Mouse (Mus musculus) stomach, postnatal 0 days (tissue): ENCODE measurements at regions not wholly inside any gene's neighbourhood (a gene's known extent, or its start where the extent isn't known, plus 50 kb on each side); places are given as distances from the start of the nearest gene placed in this dataset.

Source experiments
- ATAC-seq: fragments of 200-750 bp; cut with Nextera tagmentation; 2 replicates; pipeline ENCODE4 v1.8.0; 2017; ENCODE audit not compliant: low FRiP score, low TSS enrichment
- DNase-seq: peaks from one replicate; pipeline ENCODE4 v3.0.0-alpha.2; 2016; ENCODE audit warnings: low spot score
- H3K27ac ChIP-seq: fragments of 300-500 bp; sonication (generic); replicated peaks from 2 replicates; pipeline ENCODE4 v1.5.1; 2014; ENCODE audit warnings: mild to moderate bottlenecking, control low read depth
- H3K27me3 ChIP-seq: fragments of 300-500 bp; sonication (generic); 2 replicates; pipeline ENCODE4 v1.6.1; 2014; ENCODE audit warnings: low read length; ENCODE audit not compliant: control insufficient read depth, insufficient read depth
- H3K36me3 ChIP-seq: fragments of 300-500 bp; sonication (generic); 2 replicates; pipeline ENCODE4 v1.6.1; 2014; ENCODE audit warnings: low read length, mixed read lengths; ENCODE audit not compliant: control insufficient read depth, insufficient read depth
- H3K4me1 ChIP-seq: fragments of 300-500 bp; sonication (generic); replicated peaks from 2 replicates; pipeline ENCODE4 v1.6.1; 2014; ENCODE audit warnings: antibody characterized with exemption; ENCODE audit not compliant: control insufficient read depth, insufficient read depth
- H3K4me2 ChIP-seq: fragments of 300-500 bp; sonication (generic); replicated peaks from 2 replicates; pipeline ENCODE4 v1.6.1; 2014; ENCODE audit warnings: low read depth, mild to moderate bottlenecking, control low read depth, moderate library complexity
- H3K4me3 ChIP-seq: fragments of 300-500 bp; sonication (generic); 2 replicates; pipeline ENCODE4 v1.5.1; 2014; ENCODE audit warnings: low read depth, low read length, control low read depth
- H3K9ac ChIP-seq: fragments of 300-500 bp; sonication (generic); 2 replicates; pipeline ENCODE4 v1.6.1; 2014; ENCODE audit warnings: mild to moderate bottlenecking, low read length, control low read depth, mixed read lengths
- H3K9me3 ChIP-seq: fragments of 300-500 bp; sonication (generic); 2 replicates; pipeline ENCODE4 v1.6.1; 2016; ENCODE audit warnings: low read length; ENCODE audit not compliant: control insufficient read depth
- CTCF ChIP-seq: IDR thresholded peaks from 2 replicates; pipeline ENCODE4 v1.5.1; 2016; ENCODE audit warnings: antibody characterized with exemption, low read depth, mild to moderate bottlenecking, moderate library complexity
- EP300 ChIP-seq: optimal IDR thresholded peaks from 2 replicates; pipeline ENCODE3; 2016; ENCODE audit warnings: antibody characterized with exemption
- WGBS: fragments of 180-500 bp; shearing (Covaris S2); extraction: QIAGEN DNeasy Blood & Tissue Kit; methylation state at CpG from one replicate; pipeline ENCODE4 v1.1.7; 2014; 5-methylcytosine and 5-hydroxymethylcytosine counted together

GRCm38 (mm10) chr1:151078909-151079522 lies 85.8 kb upstream of the Hmcn1 start:
- DNase-seq = peak; percentile 85
- 30% methylated on average over 16 of the region's 16 CpGs for WGBS
- no peak overlapping the region for H3K27ac ChIP-seq
- no peaks in the 10 kb centered on the region for H3K36me3 ChIP-seq
- H3K9me3 ChIP-seq = no peaks in the 10 kb centered on the region
- no peak overlapping the region for H3K4me2 ChIP-seq
- no peaks in the 10 kb centered on the region for H3K27me3 ChIP-seq
- no peak overlapping the region for H3K4me3 ChIP-seq
- peak; percentile 97 for TF ChIP-seq CTCF
- TF ChIP-seq EP300 = no peak
- H3K4me1 ChIP-seq = no peaks in the 10 kb centered on the region
- peak; percentile 59; the same call in 1 of the 2 replicates for ATAC-seq
- H3K9ac ChIP-seq = no peak overlapping the region

DNA sequence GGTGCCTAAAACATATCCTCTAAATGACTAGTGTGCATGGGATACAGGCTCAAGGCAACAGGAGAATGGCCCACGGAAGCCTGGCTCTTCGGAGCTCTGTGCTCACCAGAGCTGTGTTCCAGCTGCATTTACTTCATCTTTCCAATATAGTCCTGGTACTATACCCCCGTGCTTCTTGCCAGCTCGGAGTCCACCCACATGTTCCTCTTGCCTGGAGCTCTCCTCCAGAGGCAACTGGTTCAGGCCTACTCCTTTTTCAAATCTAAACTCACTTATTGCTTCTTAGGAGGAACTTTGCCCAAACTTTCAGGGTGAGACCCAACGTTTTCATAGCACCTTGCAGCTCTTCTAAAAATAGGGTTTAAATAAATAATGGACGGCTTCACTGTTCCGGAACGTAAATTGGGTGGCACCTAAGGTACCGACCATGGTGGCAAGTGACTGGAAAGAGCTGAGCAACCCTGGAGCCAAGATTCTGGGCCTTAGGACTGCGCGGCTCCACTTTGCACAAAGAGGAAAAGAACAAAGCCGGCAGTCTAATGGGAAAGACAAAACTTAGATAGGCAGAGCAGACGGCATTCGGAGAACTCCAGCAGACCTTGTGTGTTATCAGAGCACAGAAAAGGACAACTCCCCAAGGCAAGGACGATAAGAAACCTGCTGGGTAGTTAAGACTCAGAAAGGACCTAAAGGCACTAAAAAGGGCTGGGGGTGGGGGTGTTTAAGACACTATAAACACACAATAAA lies 86.6 kb upstream of the Hmcn1 start:
- H3K4me2 ChIP-seq = no peak overlapping the region
- WGBS = 63% methylated on average over 15 of the region's 15 CpGs
- H3K4me3 ChIP-seq = no peak overlapping the region
- DNase-seq (peak; percentile 24), ATAC-seq (no peak)
- H3K27ac ChIP-seq = no peak overlapping the region
- H3K27me3 ChIP-seq = no peaks in the 10 kb centered on the region
- H3K4me1 ChIP-seq = no peaks in the 10 kb centered on the region
- H3K9me3 ChIP-seq = no peaks in the 10 kb centered on the region
- H3K9ac ChIP-seq = no peak overlapping the region
- no peaks in the 10 kb centered on the region for H3K36me3 ChIP-seq
- TF ChIP-seq CTCF = no peak
- TF ChIP-seq EP300 = no peak

DNA sequence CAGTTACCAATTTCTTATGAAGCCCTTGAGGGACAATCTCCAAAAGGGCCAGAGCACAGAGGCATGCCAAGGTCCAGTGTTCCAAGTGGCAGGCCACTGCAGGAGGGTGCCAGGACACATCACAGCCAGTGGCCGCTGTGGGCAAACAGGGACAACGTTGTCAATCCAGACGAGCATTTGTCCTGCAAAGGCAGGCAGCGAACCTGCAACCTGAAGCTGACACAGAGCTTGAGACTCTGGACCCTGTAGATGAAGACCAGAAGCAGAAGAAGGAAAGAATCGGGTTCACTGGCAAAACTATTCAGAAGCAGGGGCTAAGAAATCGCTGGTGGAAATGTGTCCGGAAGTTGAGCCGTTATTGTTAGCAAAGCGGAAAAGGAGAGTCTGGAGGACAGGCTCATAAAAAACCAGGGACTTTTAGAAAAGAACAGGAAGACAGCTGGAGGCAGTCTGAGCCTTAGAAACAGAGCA lies 87.3 kb upstream of the Hmcn1 start:
- no peak overlapping the region for H3K27ac ChIP-seq
- H3K27me3 ChIP-seq = no peaks in the 10 kb centered on the region
- no peaks in the 10 kb centered on the region for H3K9me3 ChIP-seq
- 58% methylated on average over 9 of the region's 9 CpGs for WGBS
- H3K4me1 ChIP-seq = no peaks in the 10 kb centered on the region
- H3K4me2 ChIP-seq = no peak overlapping the region
- DNase-seq (no peak), ATAC-seq (no peak)
- H3K36me3 ChIP-seq = no peaks in the 10 kb centered on the region
- H3K9ac ChIP-seq = no peak overlapping the region
- H3K4me3 ChIP-seq = no peak overlapping the region
- TF ChIP-seq EP300 = no peak
- TF ChIP-seq CTCF = 0 out of 2 replicates have a peak, but pooled peaks have one; percentile 13

DNA sequence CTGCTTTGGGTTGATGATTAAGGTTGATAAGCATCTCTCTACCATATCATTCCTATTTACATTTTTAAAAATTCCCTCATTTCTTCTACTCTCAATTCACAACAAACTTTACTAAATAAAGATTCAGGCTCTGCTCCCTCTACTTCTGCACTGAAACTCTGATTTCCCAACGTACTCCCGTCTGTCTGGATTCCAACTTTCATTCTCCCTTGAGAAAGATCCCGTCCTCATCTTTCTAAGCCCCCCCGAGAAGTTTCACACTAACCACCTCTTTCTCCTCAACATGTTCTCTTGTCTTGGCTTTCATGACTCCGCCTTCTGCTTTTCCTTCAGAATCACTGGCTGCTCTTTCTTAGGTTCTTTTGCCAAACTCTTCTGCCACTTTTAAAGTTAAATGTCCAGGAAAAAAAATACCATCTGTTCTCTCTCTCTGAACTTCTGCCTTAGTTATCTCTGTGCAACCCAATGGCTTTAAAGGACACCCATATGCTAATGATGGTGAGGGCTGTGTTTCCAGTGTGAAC lies 89.3 kb upstream of the Hmcn1 start:
- H3K9ac ChIP-seq = no peak overlapping the region
- H3K4me1 ChIP-seq = no peaks in the 10 kb centered on the region
- 79% methylated on average over 5 of the region's 5 CpGs for WGBS
- no peak for DNase-seq
- no peak overlapping the region for H3K27ac ChIP-seq
- H3K4me2 ChIP-seq = no peak overlapping the region
- no peak overlapping the region for H3K4me3 ChIP-seq
- H3K36me3 ChIP-seq = no peaks in the 10 kb centered on the region
- no peaks in the 10 kb centered on the region for H3K27me3 ChIP-seq
- TF ChIP-seq CTCF = no peak
- TF ChIP-seq EP300 = no peak
- no peak for ATAC-seq
- H3K9me3 ChIP-seq = no peaks in the 10 kb centered on the region

GRCm38 (mm10) chr1:151083806-151084205 lies 90.6 kb upstream of the Hmcn1 start:
- WGBS = 81% methylated on average over 2 of the region's 2 CpGs
- H3K9ac ChIP-seq = no peak overlapping the region
- H3K9me3 ChIP-seq = no peaks in the 10 kb centered on the region
- ATAC-seq = no peak
- no peak for DNase-seq
- no peak overlapping the region for H3K4me3 ChIP-seq
- no peaks in the 10 kb centered on the region for H3K36me3 ChIP-seq
- no peaks in the 10 kb centered on the region for H3K27me3 ChIP-seq
- no peaks in the 10 kb centered on the region for H3K4me1 ChIP-seq
- H3K4me2 ChIP-seq = no peak overlapping the region
- no peak overlapping the region for H3K27ac ChIP-seq
- no peak for TF ChIP-seq CTCF
- no peak for TF ChIP-seq EP300
